ENCODE assay signal across 9 mouse cellular contexts in the genomic region with DNA sequence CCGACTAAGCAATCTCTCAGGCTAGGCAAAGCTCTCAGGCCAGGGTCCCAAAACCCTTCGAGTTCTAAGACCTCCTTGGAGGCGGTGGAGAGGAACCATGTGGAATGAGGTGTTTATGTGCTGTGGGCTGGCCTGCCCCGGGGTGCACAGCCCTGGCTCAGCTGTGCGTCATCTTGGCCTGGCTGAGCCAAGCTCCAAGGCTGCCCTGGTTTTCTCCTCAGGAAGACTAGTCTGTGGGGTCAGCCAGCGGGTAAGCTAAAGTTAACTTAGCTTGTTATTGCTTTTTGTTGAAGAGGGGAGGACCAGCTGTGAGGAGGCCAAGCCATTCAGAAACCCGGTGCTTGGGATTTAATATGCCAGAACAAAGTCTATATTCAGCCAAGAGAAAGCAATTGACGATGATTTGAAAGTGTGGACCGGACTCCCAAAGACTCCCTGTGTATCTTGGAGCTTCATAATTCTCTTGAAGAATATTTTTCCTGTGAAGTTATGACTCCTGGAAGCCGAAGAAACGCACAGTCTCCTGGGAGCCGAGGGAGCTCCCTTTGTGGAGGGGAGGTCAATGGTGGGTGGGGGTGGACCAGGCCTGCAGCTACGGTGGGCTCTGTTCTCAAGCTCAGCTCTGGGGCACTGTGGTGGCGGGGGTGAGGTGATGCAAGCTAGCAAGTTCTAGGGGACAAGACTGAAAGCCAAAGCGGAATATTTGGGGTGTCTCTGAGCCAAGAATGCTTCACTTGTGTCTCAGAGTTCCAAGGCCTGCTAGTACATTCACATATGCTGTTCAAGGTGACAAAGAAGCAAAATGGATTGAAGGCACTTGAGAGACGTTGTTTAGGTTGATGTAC.
DNase-seq lines count a peak whose midpoint lies in the region; ATAC-seq lines count a peak whose summit lies in the region.
"Had no signal": no experiment of that assay in that cellular context is flagged by ENCODE, and none has a peak within 500 bp of the region (broad histone marks: within the 10 kb centered on the region; RNA-seq: fewer than 3 reads in every experiment).

No protein-coding gene starts in this region.

- ATAC-seq in heart, embryonic 16.5 days (replicated peaks; ENCODE audit: extremely low read depth, insufficient read depth, low FRiP score): no peak
- peak; percentile 81 for ATAC-seq in stomach, embryonic 16.5 days (ENCODE audit: insufficient read depth, low FRiP score)

- no peaks in the 10 kb centered on the region for H3K36me3 ChIP-seq in heart, embryonic 16.5 days (ENCODE audit: control insufficient read depth, insufficient read depth)
- H3K36me3 ChIP-seq in limb, embryonic 10.5 days: no peaks in the 10 kb centered on the region
- H3K36me3 ChIP-seq in stomach, embryonic 16.5 days (ENCODE audit: control insufficient read depth, insufficient read depth, low read length): no peaks in the 10 kb centered on the region
- H3K36me3 ChIP-seq: liver, embryonic 15.5 days had no signal

- no peaks in the 10 kb centered on the region for H3K9me3 ChIP-seq in heart, embryonic 16.5 days (replicated peaks; ENCODE audit: control insufficient read depth, low read length)
- no peaks in the 10 kb centered on the region for H3K9me3 ChIP-seq in limb, embryonic 10.5 days (replicated peaks)
- no peaks in the 10 kb centered on the region for H3K9me3 ChIP-seq in stomach, embryonic 16.5 days (replicated peaks; ENCODE audit: control insufficient read depth, low read length)
- H3K9me3 ChIP-seq: liver, embryonic 15.5 days had no signal

- 74% methylated on average over 16 of the region's 16 CpGs for WGBS in heart, embryonic 16.5 days
- 82% methylated on average over 16 of the region's 16 CpGs for WGBS in limb, embryonic 10.5 days
- 50% methylated on average over 16 of the region's 16 CpGs for WGBS in stomach, embryonic 16.5 days

- H3K4me2 ChIP-seq in heart, embryonic 16.5 days (ENCODE audit: low read depth, low read length): no peak overlapping the region
- no peak overlapping the region for H3K4me2 ChIP-seq in stomach, embryonic 16.5 days (ENCODE audit: low read depth, low read length)
- H3K4me2 ChIP-seq: liver, embryonic 15.5 days had no signal

- DNase-seq in urinary bladder, postnatal 14 days (ENCODE audit: low spot score): peak; percentile 79
- DNase-seq in urinary bladder, postnatal 10 days (ENCODE audit: low spot score): no peak
- DNase-seq in limb, embryonic 10.5 days (ENCODE audit: low spot score): no peak
- DNase-seq in cerebellum, postnatal 36 days: no peak
- no peak for DNase-seq in left cerebral cortex, postnatal 14 days (ENCODE audit: low spot score in 2 of 2)
- no peak for DNase-seq in thymus, adult 18-20 months

- intact Hi-C loops in left cerebral cortex, postnatal 14 days (cut with DNase I): no loop called here

- H3K4me1 ChIP-seq in heart, embryonic 16.5 days (ENCODE audit: control insufficient read depth, insufficient read depth, low read length): peaks cover 28% of the 10 kb centered on the region
- peaks cover 49% of the 10 kb centered on the region for H3K4me1 ChIP-seq in limb, embryonic 10.5 days
- H3K4me1 ChIP-seq in stomach, embryonic 16.5 days (ENCODE audit: control insufficient read depth, insufficient read depth, low read length): peaks cover 29% of the 10 kb centered on the region

- H3K9ac ChIP-seq in heart, embryonic 16.5 days (ENCODE audit: low read length): no peak overlapping the region
- H3K9ac ChIP-seq in stomach, embryonic 16.5 days (ENCODE audit: low read length): 0 out of 2 replicates have a peak overlapping the region, but pooled peaks have one; percentile 46
- H3K9ac ChIP-seq: liver, embryonic 15.5 days had no signal

- no peaks in the 10 kb centered on the region for H3K27me3 ChIP-seq in heart, embryonic 16.5 days (ENCODE audit: control insufficient read depth, insufficient read depth, low read length)
- H3K27me3 ChIP-seq in limb, embryonic 10.5 days (ENCODE audit: low read depth, poor library complexity, severe bottlenecking): no peaks in the 10 kb centered on the region
- H3K27me3 ChIP-seq in stomach, embryonic 16.5 days (ENCODE audit: control insufficient read depth, insufficient read depth, low read length): no peaks in the 10 kb centered on the region

- no peak overlapping the region for H3K4me3 ChIP-seq in heart, embryonic 16.5 days (ENCODE audit: low read length)
- H3K4me3 ChIP-seq in limb, embryonic 10.5 days: no peak overlapping the region
- no peak overlapping the region for H3K4me3 ChIP-seq in stomach, embryonic 16.5 days (replicated peaks; ENCODE audit: low read length)
- H3K4me3 ChIP-seq: liver, embryonic 15.5 days had no signal

- H3K27ac ChIP-seq in heart, embryonic 16.5 days (ENCODE audit: low read length): peak overlapping the region; percentile 47
- H3K27ac ChIP-seq in limb, embryonic 10.5 days: peak overlapping the region; percentile 54
- H3K27ac ChIP-seq in stomach, embryonic 16.5 days (ENCODE audit: low read length): peak overlapping the region; percentile 85
- H3K27ac ChIP-seq: liver, embryonic 15.5 days had no signal
